Mouse (Mus musculus) olfactory bulb, adult 2 months (tissue): ENCODE results near the gene Dnase1l1. TPM values are rescaled to one million over a fixed set of nuclear protein-coding genes. Genes with fewer than 3 reads are reported as not detected.

Experiments used
- H3K27ac ChIP-seq: fragments of 200-500 bp; 2 replicates; pipeline ENCODE4 v1.5.1; 2012; ENCODE audit warnings: low read depth, low read length; ENCODE audit not compliant: insufficient read depth
- H3K4me1 ChIP-seq: fragments of 200-500 bp; 2 replicates; pipeline ENCODE4 v1.6.1; 2012; ENCODE audit warnings: low read length; ENCODE audit not compliant: control insufficient read depth, insufficient read depth
- H3K4me3 ChIP-seq: fragments of 200-500 bp; 2 replicates; pipeline ENCODE4 v1.5.1; 2012; ENCODE audit warnings: mild to moderate bottlenecking, low read depth, low read length, moderate library complexity; ENCODE audit not compliant: insufficient read depth
- CTCF ChIP-seq: fragments of 200-500 bp; IDR thresholded peaks from 2 replicates; pipeline ENCODE4 v1.5.1; 2012; ENCODE audit warnings: low read depth, mild to moderate bottlenecking, low read length, moderate library complexity; ENCODE audit not compliant: insufficient read depth
- POLR2A ChIP-seq: fragments of 200-500 bp; IDR thresholded peaks from 2 replicates; pipeline ENCODE4 v1.6.1; 2012; ENCODE audit warnings: mild to moderate bottlenecking, low read depth, low read length, moderate library complexity; ENCODE audit not compliant: insufficient read depth
- WGBS: fragments of 180-500 bp; shearing (Covaris S2); methylation state at CpG from one replicate; pipeline ENCODE4 v1.1.7; 2018; 5-methylcytosine and 5-hydroxymethylcytosine counted together
- polyA plus RNA-seq: library from polyadenylated mRNA; stranded (reverse); fragments of >200 nt; gene quantifications from 2 replicates; pipeline ENCODE4 v1.2.4, GENCODE M21; 2012; ENCODE audit warnings: low replicate concordance; ENCODE audit not compliant: missing spikeins, insufficient read depth, insufficient read length

The Dnase1l1 gene
- polyA plus RNA-seq, 1 experiment: not detected

DNA sequence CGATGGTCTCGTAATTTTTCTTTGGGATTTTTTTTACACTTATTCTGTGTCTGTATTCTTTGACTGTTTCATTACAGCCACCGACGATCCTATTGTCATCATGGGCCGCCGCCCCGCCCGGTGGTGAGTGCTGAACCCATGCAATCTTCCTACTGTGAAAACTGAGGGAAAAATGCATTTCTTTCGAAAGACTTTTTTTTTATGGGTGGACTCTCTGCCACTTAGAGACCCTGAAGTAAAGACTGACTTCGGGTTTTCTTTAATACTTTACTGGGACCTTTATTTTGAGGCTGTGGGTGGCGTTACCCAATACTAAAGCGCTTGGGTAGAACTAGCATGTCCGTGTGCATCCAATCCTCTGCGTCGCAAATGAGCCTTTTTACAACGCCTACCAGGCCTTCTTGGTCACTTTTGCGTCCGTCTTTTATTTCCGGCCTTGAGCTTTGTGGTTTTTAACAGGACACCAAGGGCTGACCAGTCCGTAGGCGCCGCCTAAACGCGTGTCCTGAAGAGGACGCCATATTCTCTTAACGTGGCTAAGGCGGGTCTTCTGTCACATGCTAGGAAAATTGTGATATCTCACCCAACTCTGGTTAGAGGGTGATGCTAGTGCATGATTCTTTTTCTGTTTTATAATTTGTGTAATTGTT is 11.1 kb downstream of the Dnase1l1 start:
- TF ChIP-seq CTCF: no peak
- no peak for TF ChIP-seq POLR2A
- H3K27ac ChIP-seq: peak overlapping the region; percentile 44; the same call in 1 of the 2 replicates
- H3K4me3 ChIP-seq: peak overlapping the region; percentile 76
- H3K4me1 ChIP-seq: no peaks in the 10 kb centered on the region
- WGBS: 10% methylated on average over 27 of the region's 27 CpGs

DNA sequence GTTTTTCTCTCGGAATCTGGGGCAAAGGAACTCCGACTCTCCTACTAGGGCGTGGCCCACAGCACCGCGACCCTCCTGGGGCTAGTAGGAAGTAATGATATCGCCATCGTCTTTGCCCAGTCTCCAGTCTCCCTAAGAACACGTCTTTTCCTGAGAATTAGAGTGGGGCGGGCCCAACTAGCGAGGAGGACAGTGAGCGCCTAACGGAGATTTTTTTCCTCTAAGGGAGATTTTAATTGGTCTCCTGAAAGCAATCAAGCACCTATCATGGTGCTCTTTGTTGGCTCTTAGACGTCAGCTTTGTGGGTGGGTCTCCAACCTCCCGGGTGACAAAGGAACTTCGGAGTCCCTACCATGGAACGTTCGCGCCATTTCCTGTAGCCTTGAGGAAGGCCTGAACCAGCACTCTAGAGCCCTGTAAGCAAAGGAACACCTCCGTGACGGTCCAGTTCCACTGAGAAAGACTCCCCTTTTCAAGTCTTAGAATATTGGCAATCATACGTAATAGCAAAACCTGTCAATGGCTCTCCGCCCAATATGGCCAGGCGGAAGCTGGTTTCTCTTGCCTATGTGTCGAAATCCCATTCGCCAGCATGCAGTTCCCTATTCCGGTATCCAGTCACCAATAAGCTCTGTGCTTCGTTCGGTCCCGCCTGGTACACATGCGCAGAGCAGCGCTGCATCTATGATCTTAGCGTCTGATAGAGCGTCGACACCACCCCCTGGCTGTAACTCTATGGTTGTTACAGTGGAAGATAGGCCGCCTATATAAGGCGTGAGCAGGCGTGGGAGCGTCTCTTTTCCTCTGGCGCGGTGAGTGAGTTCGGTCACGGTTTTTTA is 11.9 kb downstream of the Dnase1l1 start, which contains the start of gene Rpl10:
Rpl10 (plus strand) TSS at position 751 of the 840 bp plus-strand sequence.
- Histone ChIP-seq H3K4me3 (peak within 1 kb of the TSS; percentile 76), H3K4me1 (no peaks in the 10 kb centered on the region), H3K27ac (peak within 1 kb of the TSS; percentile 100)
- 15% methylated on average over 42 of the region's 42 CpGs for WGBS
- TF ChIP-seq CTCF: no peak
- TF ChIP-seq POLR2A: peak; percentile 83

DNA sequence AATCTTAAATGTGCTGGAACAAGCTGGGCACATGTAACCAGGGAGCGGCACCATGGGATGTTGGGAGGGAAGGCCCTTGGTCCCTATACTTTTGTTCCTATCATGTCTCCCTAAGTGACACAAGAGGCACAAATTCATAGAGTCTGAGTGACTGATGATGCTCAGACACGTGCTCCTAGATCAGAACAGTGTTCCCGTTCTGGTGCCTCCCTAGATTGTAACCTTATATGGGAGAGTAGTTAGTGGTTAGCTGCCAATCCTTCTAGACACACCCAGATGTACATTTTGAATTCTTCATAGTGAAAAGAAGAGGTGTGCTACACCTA is 12.4 kb downstream of the Dnase1l1 start:
- Histone ChIP-seq H3K4me3 (peak overlapping the region; percentile 61), H3K4me1 (no peaks in the 10 kb centered on the region), H3K27ac (peak overlapping the region; percentile 100)
- TF ChIP-seq POLR2A (no peak), CTCF (no peak)
- 15% methylated on average over 3 of the region's 3 CpGs for WGBS

DNA sequence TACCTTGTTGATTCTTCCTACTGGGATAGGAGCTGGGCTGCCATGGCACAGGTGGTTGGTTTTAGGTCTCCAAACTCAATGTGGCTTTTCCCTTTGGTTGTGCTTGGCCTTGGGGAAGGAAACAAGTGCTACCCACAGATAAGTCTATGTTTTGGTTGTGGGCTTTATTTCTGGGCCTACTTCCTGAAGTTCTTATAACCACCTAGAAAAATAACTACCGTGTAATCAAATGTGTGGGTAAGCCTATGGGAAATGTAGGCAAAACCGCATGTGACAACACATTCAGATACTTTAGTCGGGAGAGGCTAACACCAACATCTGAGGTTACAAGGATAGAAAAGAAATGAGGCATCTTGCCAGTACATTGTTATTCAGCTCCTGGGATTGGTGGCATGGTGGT is 24.4 kb downstream of the Dnase1l1 start:
- H3K4me3 ChIP-seq: no peak overlapping the region
- H3K4me1 ChIP-seq: peaks cover 5% of the 10 kb centered on the region
- TF ChIP-seq CTCF: no peak
- no peak for TF ChIP-seq POLR2A
- no peak overlapping the region for H3K27ac ChIP-seq
- 93% methylated on average over 3 of the region's 3 CpGs for WGBS

DNA sequence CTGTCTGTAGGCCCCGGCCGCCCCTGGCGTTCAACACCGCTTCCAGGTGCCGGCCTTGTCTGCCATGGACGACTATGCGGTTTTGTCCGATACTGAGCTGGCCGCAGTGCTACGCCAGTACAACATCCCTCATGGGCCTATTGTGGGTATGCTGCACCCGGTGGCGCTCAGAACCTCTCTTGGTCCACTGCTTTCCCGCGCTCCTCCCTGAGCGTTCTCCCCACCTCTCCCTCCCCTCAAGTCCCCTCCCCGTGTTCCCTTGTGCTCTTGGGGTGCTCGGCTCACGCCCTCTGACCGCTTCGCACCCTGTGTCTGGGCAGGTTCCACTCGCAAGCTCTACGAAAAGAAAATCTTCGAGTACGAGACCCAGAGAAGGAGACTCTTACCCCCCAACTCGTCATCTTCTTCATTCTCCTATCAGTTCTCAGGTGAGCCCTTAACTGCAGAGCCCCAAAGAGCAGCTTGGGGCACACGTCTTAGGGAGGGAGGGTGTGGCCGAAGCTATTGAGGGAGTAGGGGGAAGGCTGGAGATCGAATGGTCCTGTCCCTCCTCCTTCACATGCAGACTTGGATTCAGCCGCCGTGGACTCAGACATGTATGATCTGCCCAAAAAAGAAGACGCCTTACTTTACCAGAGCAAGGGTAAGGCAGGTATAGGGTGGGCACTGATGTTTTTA is 27.1 kb downstream of the Dnase1l1 start:
- no peak for TF ChIP-seq POLR2A
- Histone ChIP-seq H3K4me3 (peak overlapping the region; percentile 97), H3K27ac (peak overlapping the region; percentile 100), H3K4me1 (peaks cover 5% of the 10 kb centered on the region)
- 15% methylated on average over 31 of the region's 31 CpGs for WGBS

DNA sequence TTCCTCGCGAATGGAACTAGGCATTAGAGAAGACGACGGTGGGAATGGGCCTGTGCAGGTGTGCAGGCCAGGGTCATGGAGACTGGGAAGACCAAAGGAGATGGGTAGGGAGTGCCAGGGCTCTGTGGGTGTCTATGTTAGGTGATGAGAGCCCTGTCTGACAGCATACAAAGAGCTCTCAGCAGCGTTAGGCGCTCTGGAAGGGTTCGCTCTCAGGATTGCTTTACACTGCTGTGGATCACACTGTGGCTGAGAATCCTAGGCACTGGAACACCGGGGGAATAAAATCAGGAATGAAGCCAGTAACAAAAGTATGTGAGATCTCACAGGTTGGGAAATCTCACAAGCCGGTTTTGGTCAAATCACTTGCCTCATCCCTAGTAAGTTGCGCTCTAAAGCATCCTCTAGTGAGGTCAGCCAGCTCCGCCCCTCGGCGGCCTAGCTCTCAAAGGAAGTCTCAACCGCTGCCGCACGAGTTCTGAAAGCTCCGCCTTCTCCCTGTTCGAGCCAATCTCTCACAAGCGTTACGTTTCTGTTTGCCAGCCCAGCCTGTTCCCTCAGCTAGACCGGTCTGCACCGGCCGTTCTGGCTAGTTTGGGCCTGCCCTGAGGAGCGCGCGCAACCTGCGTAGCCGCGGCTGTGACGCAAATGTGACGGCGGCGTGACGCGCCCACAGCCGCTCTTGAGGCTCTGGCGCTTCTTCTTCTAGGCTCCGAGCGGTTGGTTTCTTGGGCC is 27.8 kb downstream of the Dnase1l1 start, which contains the start of gene Emd:
Emd (plus strand) TSS at position 535 of the 735 bp plus-strand sequence.
- Histone ChIP-seq H3K4me1 (peaks cover 5% of the 10 kb centered on the region), H3K27ac (peak within 1 kb of the TSS; percentile 100), H3K4me3 (peak within 1 kb of the TSS; percentile 97)
- WGBS: 21% methylated on average over 39 of the region's 39 CpGs
- TF ChIP-seq POLR2A (peak; percentile 66), CTCF (no peak)

DNA sequence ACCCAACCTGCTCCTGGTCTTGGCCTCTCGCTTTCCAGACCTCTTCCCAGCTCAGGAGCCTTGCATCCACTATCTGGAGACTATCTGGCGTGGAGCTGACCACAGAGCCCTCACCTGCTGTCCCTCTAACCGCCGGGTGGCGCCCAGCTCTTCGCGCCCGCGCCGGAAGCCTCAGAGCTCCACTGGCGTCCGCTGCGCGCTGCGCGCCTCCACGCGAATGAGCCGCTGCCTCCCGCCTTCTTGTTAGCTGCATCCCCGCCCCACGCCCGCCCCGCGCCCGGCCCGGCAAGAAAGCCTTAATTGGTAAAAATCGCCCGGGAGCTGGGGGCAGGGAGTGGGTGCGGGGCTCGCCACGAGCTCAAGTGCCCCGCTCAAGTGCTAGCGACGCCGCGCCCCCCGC is 32.5 kb downstream of the Dnase1l1 start, which contains the start of gene Flna:
Flna (minus strand) TSS at position 206 of the 400 bp plus-strand sequence.
- H3K27ac ChIP-seq: 0 out of 2 replicates have a peak within 1 kb of the TSS, but pooled peaks have one; percentile 44
- TF ChIP-seq CTCF (no peak), POLR2A (no peak)
- peaks cover 4% of the 10 kb centered on the region; the same call in 1 of the 2 replicates for H3K4me1 ChIP-seq
- H3K4me3 ChIP-seq: peak within 1 kb of the TSS; percentile 60
- WGBS: 23% methylated on average over 38 of the region's 38 CpGs

DNA sequence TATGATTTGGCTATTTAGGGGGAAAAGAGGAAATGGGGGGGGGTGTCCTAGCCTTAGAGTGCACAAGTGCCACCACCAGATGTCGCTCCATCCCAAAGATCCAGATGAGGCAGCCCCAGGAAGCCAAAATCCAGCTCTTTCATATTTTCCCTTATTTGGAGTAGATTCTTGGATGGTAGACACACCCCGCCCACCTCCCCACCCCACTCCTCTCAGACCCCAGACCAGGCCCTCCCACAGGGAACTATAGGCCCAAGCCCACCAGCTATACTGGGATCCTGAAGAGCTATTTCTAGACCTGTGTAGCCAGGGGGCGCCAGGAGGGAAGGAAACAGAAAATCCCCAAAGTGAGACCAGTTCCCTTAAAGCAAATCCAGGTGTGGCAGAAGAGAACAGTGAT is 33.5 kb downstream of the Dnase1l1 start:
- no peak for TF ChIP-seq POLR2A
- 0 out of 2 replicates have a peak, but pooled peaks have one; percentile 17 for TF ChIP-seq CTCF
- 7% methylated on average over 3 of the region's 3 CpGs for WGBS
- H3K4me3 ChIP-seq: no peak overlapping the region; the same call in 1 of the 2 replicates
- no peak overlapping the region for H3K27ac ChIP-seq
- peaks cover 7% of the 10 kb centered on the region; the same call in 1 of the 2 replicates for H3K4me1 ChIP-seq
